Mouse (Mus musculus) thymus, adult 2 months (tissue): ENCODE data around the gene Sipa1l1.

Experiments used
- CTCF ChIP-seq: fragments of 200-500 bp; IDR thresholded peaks from 2 replicates; pipeline ENCODE4 v1.5.1; 2012; ENCODE audit warnings: mild to moderate bottlenecking, control low read depth, low read length, moderate library complexity, borderline replicate concordance; ENCODE audit not compliant: control insufficient read depth, poor library complexity, insufficient read depth; ENCODE audit errors: extremely low read depth
- POLR2A ChIP-seq: fragments of 200-500 bp; IDR thresholded peaks from 2 replicates; pipeline ENCODE4 v1.6.1; 2012; ENCODE audit warnings: mild to moderate bottlenecking, low read length, control low read depth, moderate library complexity; ENCODE audit not compliant: control insufficient read depth, poor library complexity, insufficient read depth; ENCODE audit errors: extremely low read depth

- TF ChIP-seq CTCF (no peak), POLR2A (no peak)
Measured at GRCm38 (mm10) chr12:82427416-82427815, 258.3 kb downstream of the Sipa1l1 start.
